Mouse (Mus musculus) left cerebral cortex, adult 2 months (tissue): Measurements from ENCODE around the gene Ap1m1. TPM values are rescaled to one million over a fixed set of nuclear protein-coding genes. Genes with fewer than 3 reads are reported as not detected.

ENCODE experiments used
- DNase-seq, 2 experiments: peaks; one replicate each; pipeline ENCODE4 v3.0.0; 2021 to 2022; ENCODE audit warnings: low spot score in 2 of 2, mixed read lengths in 1 of 2; ENCODE audit errors: extremely low spot score in 1 of 2
- H3K27ac ChIP-seq: fragments of 200-600 bp; 2 replicates; pipeline ENCODE4 v1.8.1; 2022
- H3K4me3 ChIP-seq: fragments of 200-600 bp; 2 replicates; pipeline ENCODE4 v1.8.1; 2022
- CTCF ChIP-seq: fragments of 200-600 bp; IDR thresholded peaks from 2 replicates; pipeline ENCODE4 v1.8.1; 2022; ENCODE audit warnings: antibody characterized with exemption, mild to moderate bottlenecking, moderate library complexity
- intact Hi-C: fragments of 180-260 bp; cut with DNase I; formaldehyde crosslinking; loops from one replicate; pipeline ENCODE4 v1.15.1; 2025
- total RNA-seq, 2 experiments: library from RNA; stranded (reverse); gene quantifications; 2 replicates each; pipeline ENCODE4 v1.2.3; 2021

The Ap1m1 gene
- total RNA-seq, 2 experiments from 2014 or later: 83.1 to 84.7 TPM

DNA sequence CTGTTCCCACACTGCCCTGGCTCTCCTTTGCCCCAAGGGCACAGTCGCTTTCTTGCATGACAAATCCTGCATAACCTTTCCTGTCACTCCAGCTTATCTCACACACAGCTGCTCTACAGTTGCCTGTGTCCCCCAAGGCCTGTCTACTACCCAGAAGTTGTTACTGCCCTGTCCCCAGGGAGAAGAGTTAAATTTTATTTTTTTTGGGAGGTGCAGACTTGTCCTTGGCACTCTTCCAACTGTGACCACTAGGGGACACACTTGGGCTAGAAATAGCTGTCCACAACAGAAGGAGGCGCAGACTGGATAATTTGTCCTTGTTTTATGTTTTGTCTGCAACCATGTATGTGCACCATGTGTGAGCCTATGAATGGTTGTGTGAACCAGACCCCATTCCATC, 21.2 kb downstream of the Ap1m1 start:
- peak; percentile 69 for TF ChIP-seq CTCF
- H3K4me3 ChIP-seq: no peak overlapping the region
- DNase-seq: peak; percentile 39 to 42
- H3K27ac ChIP-seq: no peak overlapping the region
- intact Hi-C loops: loop anchor here (1.0 kb wide), 1 partner anchor 105 kb away; no protein-coding TSS in a partner anchor

DNA sequence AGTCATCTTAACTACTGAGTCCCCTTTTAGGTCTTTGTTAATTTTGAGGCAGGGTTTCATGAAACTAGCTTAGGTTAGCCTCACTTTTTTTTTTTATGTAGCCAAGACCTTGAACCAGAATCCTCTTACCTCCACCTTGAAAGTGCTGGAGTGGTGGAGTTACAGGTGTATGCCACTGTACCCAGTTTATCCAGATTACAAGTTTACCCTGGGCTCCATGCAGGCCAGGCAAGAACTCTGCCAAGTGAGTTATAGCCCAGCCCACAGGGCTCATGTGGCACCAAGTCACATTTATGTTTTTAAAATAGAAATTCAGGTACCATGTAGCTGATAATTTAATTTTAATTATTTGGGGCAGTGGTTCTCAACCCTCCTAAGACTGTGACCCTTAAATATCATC, 21.6 kb downstream of the Ap1m1 start:
- intact Hi-C loops: loop anchor here (1.0 kb wide), 1 partner anchor 105 kb away; no protein-coding TSS in a partner anchor
- Histone ChIP-seq H3K4me3 (no peak overlapping the region), H3K27ac (no peak overlapping the region)
- no peak for TF ChIP-seq CTCF
- DNase-seq: no peak

GRCm38 (mm10) chr8:72261872-72262271, 22.1 kb downstream of the Ap1m1 start:
- no peak overlapping the region for H3K27ac ChIP-seq
- intact Hi-C loops: loop anchor here (1.0 kb wide), 1 partner anchor 104 kb away; no protein-coding TSS in a partner anchor
- no peak for DNase-seq
- peak; percentile 36 for TF ChIP-seq CTCF
- no peak overlapping the region for H3K4me3 ChIP-seq

DNA sequence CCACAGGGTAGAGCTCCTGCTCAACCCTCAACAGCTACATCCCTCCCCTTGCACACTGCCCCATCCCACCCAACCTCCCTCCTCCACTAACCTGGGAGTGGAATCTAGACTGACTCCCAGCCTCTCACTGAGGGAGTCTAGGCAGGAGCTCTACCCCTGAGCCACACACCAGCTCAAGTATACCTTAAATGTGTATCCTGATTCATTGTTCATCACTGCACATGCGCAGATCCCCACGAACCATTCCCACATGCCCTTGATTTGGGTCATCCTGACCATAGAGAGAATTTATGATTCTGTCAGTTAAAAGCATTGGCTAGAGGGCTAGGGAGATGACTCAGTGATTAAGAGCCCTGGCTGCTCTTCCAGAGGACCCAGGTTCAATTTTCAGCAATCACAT, 22.9 kb downstream of the Ap1m1 start:
- DNase-seq: no peak
- intact Hi-C loops: no loop called here
- H3K4me3 ChIP-seq: no peak overlapping the region
- TF ChIP-seq CTCF: no peak
- no peak overlapping the region for H3K27ac ChIP-seq

DNA sequence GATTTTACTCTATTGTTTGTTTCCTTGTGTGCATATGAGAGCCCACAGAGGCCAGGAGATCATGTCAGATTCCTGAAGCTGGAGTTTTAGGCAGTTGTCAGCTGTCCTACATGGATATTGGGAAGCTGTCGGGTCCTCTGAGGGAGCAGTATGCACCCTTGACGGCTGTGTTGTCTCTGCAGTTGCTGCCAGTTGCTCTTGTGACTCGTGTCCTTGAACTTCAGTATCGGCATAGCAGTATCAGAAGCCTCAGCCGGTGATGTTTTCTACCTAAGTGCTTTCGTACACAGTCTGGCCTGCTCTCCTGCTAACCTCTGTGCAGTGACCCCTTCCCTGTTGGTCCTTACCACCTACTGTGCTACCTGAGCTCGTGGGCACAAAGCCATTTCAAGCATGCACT, 23.6 kb downstream of the Ap1m1 start:
- no peak for DNase-seq
- no peak overlapping the region for H3K27ac ChIP-seq
- no peak overlapping the region for H3K4me3 ChIP-seq
- no peak for TF ChIP-seq CTCF
- intact Hi-C loops: no loop called here

GRCm38 (mm10) chr8:72265342-72265741, 25.5 kb downstream of the Ap1m1 start:
- DNase-seq: no peak
- Histone ChIP-seq H3K4me3 (no peak overlapping the region), H3K27ac (no peak overlapping the region)
- no peak for TF ChIP-seq CTCF
- intact Hi-C loops: no loop called here

DNA sequence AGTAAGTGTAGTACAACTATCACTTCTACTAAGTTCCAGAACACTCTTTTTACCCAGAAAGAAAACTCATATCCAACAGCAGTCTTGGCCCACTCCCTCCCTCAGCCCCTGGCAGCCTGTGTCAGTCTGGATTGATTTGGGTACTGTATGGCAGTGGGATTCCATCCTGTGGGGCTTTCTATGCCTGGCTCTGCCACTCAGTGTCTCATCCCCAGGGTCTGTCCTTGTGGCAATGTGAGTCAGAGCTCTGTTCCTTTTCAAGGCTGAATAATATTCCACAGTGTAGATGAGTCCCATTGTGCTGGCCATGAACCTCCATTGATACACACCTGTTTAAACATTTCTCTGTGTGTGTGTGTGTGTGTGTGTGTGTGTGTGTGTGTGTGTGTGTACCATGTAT, 26.9 kb downstream of the Ap1m1 start:
- no peak overlapping the region for H3K4me3 ChIP-seq
- intact Hi-C loops: no loop called here
- TF ChIP-seq CTCF: no peak
- no peak for DNase-seq
- no peak overlapping the region for H3K27ac ChIP-seq

DNA sequence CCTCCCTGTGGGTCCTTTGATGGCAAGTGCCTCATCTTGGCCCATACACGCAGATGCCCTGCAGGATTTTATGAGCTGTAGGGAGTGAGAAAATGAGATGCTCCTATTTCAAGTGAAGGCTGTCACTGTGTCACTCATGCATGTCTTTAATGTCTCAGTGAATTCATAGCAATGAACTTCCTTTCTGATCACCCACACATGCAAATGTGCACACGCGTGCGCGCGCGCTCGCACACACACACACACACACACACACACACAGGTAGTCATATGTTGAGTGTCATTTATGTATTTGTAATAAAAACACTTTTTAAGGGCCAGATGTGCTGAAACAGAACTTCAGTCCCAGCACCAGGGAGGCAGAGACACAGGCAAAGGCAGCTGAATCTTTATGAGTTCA, 27.3 kb downstream of the Ap1m1 start:
- H3K4me3 ChIP-seq: no peak overlapping the region
- TF ChIP-seq CTCF: no peak
- DNase-seq: no peak
- intact Hi-C loops: no loop called here
- H3K27ac ChIP-seq: no peak overlapping the region

GRCm38 (mm10) chr8:72268356-72268755, 28.5 kb downstream of the Ap1m1 start:
- TF ChIP-seq CTCF: no peak
- Histone ChIP-seq H3K4me3 (no peak overlapping the region), H3K27ac (peak overlapping the region; percentile 82)
- intact Hi-C loops: no loop called here
- DNase-seq: no peak

DNA sequence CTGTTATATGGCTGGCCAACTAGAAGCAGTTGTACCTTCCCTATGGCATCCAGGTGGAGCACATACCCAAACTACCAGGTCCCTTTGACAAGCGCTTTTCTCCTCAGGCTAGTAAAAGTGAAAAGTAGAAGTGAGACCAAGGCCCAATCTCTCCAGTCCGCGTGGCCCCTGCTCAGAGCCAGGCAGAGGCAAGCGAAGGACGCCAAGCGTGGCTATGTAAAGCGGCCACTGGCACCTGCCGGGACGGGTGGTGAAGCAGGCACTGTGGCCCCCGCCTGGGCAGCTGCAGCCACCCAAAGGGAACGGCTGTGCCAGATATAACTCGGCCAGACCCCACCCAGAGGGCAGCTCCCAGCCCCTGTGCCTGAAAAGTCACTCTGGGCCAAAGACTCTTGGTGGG, 30.8 kb downstream of the Ap1m1 start:
- no peak overlapping the region for H3K27ac ChIP-seq
- no peak for TF ChIP-seq CTCF
- intact Hi-C loops: no loop called here
- no peak overlapping the region for H3K4me3 ChIP-seq
- no peak for DNase-seq

GRCm38 (mm10) chr8:72271051-72271660, 31.3 kb downstream of the Ap1m1 start:
- no peak overlapping the region for H3K27ac ChIP-seq
- no peak for TF ChIP-seq CTCF
- DNase-seq: no peak
- intact Hi-C loops: no loop called here
- no peak overlapping the region for H3K4me3 ChIP-seq

DNA sequence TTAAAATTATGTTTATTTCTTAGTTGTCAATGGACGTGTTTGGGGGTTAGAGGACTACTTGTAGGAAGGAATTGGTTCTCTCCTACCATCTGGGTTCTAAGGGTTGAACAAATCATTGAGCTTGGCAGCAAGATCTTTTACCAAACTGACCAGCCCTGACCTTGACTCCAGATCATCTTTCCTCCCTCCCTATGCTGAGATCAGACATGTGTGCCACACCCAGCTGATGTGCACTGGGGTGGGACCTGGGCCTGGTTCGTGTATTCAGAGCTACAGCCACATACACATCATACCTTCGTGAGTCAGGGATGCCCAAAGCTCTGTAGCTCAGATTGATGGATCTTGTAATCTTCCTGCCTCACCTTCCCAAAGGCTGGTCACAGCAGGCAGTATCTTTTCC, 31.9 kb downstream of the Ap1m1 start:
- Histone ChIP-seq H3K27ac (no peak overlapping the region), H3K4me3 (no peak overlapping the region)
- no peak for DNase-seq
- intact Hi-C loops: no loop called here
- no peak for TF ChIP-seq CTCF

- intact Hi-C loops: no loop called here
Observed at GRCm38 (mm10) chr8:72272361-72272760, 32.5 kb downstream of the Ap1m1 start.

More at GRCm38 (mm10) chr8:72272361-72272760, 32.5 kb downstream of the Ap1m1 start:
- TF ChIP-seq CTCF: peak; percentile 70
- peak; percentile 51 to 54 for DNase-seq
- Histone ChIP-seq H3K4me3 (no peak overlapping the region), H3K27ac (no peak overlapping the region)
